Mouse (Mus musculus): ENCODE results near the gene Mien1. TPM values are rescaled to one million over a fixed set of nuclear protein-coding genes. Genes with fewer than 3 reads are reported as not detected.

Gene Mien1
- polyA plus RNA-seq, 1 experiment from 2014 or later, result 65.3 TPM

GRCm38 (mm10) chr11:98412797-98413301, 25.9 kb downstream of the Mien1 start:
- H3K4me2 ChIP-seq, result peak overlapping the region; percentile 73
- ATAC-seq (ENCODE audit: insufficient read depth), result peak; percentile 50
- peak overlapping the region; percentile 98 for H3K27ac ChIP-seq (ENCODE audit: low read depth)
- no peaks in the 10 kb centered on the region for H3K9me3 ChIP-seq (ENCODE audit: low read depth, low read length)
- under 1% methylated on average over 40 of the region's 40 CpGs for whole genome bisulfite sequencing
- no peaks in the 10 kb centered on the region for H3K36me3 ChIP-seq (ENCODE audit: insufficient read depth)
- H3K27me3 ChIP-seq (ENCODE audit: insufficient read depth, low read length), result no peaks in the 10 kb centered on the region
- peak; percentile 76 for DNase-seq
- H3K4me1 ChIP-seq (ENCODE audit: insufficient read depth), result peaks cover 16% of the 10 kb centered on the region
- H3K9ac ChIP-seq, result peak overlapping the region; percentile 92
- no peak for TF ChIP-seq CTCF (IDR thresholded peaks at IDR 0.05; ENCODE audit: low read depth)
- peak overlapping the region; percentile 91 for H3K4me3 ChIP-seq (ENCODE audit: low read depth, low read length)

- ATAC-seq (ENCODE audit: insufficient read depth), result peak; percentile 82
- 0% methylated on average over 34 of the region's 49 CpGs for WGBS
Measured at GRCm38 (mm10) chr11:98412273-98412796, 26.5 kb downstream of the Mien1 start, which contains the start of gene Erbb2. Erbb2 (plus strand) TSS chr11:98412470.

GRCm38 (mm10) chr11:98409341-98409822, 29.4 kb downstream of the Mien1 start:
- Histone ChIP-seq H3K9me3 (ENCODE audit: low read depth, low read length) (no peaks in the 10 kb centered on the region), H3K36me3 (ENCODE audit: insufficient read depth) (no peaks in the 10 kb centered on the region), H3K4me2 (peak overlapping the region; percentile 51), H3K9ac (peak overlapping the region; percentile 39), H3K27me3 (ENCODE audit: insufficient read depth, low read length) (no peaks in the 10 kb centered on the region), H3K4me3 (ENCODE audit: low read depth, low read length) (0 out of 2 replicates have a peak overlapping the region, but pooled peaks have one; percentile 2), H3K4me1 (ENCODE audit: insufficient read depth) (peaks cover 16% of the 10 kb centered on the region), H3K27ac (ENCODE audit: low read depth) (peak overlapping the region; percentile 86)
- under 1% methylated on average over 10 of the region's 10 CpGs for WGBS
- no peak for TF ChIP-seq CTCF (IDR thresholded peaks at IDR 0.05; ENCODE audit: low read depth)
- DNase-seq, result peak; percentile 80
- peak; percentile 68; the same call in 1 of the 2 replicates for ATAC-seq (ENCODE audit: insufficient read depth)

More at GRCm38 (mm10) chr11:98412273-98412796, 26.5 kb downstream of the Mien1 start, which contains the start of gene Erbb2:
- peak within 1 kb of the TSS; percentile 91 for H3K4me3 ChIP-seq (ENCODE audit: low read depth, low read length)
- peaks cover 16% of the 10 kb centered on the region for H3K4me1 ChIP-seq (ENCODE audit: insufficient read depth)
- H3K4me2 ChIP-seq, result peak within 1 kb of the TSS; percentile 73
- no peak for TF ChIP-seq CTCF (IDR thresholded peaks at IDR 0.05; ENCODE audit: low read depth)
- H3K9ac ChIP-seq, result peak within 1 kb of the TSS; percentile 92
- peak; percentile 91 for DNase-seq
- H3K27ac ChIP-seq (ENCODE audit: low read depth), result peak within 1 kb of the TSS; percentile 98
- H3K9me3 ChIP-seq (ENCODE audit: low read depth, low read length), result no peaks in the 10 kb centered on the region
- no peaks in the 10 kb centered on the region for H3K27me3 ChIP-seq (ENCODE audit: insufficient read depth, low read length)
- no peaks in the 10 kb centered on the region for H3K36me3 ChIP-seq (ENCODE audit: insufficient read depth)

- H3K4me2 ChIP-seq, result peak overlapping the region; percentile 51
- DNase-seq, result no peak
- no peaks in the 10 kb centered on the region for H3K36me3 ChIP-seq (ENCODE audit: insufficient read depth)
- 40% methylated on average over 8 of the region's 8 CpGs for WGBS
- H3K9me3 ChIP-seq (ENCODE audit: low read depth, low read length), result no peaks in the 10 kb centered on the region
- 0 out of 2 replicates have a peak overlapping the region, but pooled peaks have one; percentile 2 for H3K4me3 ChIP-seq (ENCODE audit: low read depth, low read length)
- H3K27ac ChIP-seq (ENCODE audit: low read depth), result peak overlapping the region; percentile 86
- peaks cover 15% of the 10 kb centered on the region for H3K4me1 ChIP-seq (ENCODE audit: insufficient read depth)
- H3K27me3 ChIP-seq (ENCODE audit: insufficient read depth, low read length), result no peaks in the 10 kb centered on the region
- no peak for TF ChIP-seq CTCF (IDR thresholded peaks at IDR 0.05; ENCODE audit: low read depth)
- peak; percentile 9; the same call in 1 of the 2 replicates for ATAC-seq (ENCODE audit: insufficient read depth)
- peak overlapping the region; percentile 39 for H3K9ac ChIP-seq
Measured at GRCm38 (mm10) chr11:98408872-98409271, 29.9 kb downstream of the Mien1 start.

- no peak for TF ChIP-seq CTCF (IDR thresholded peaks at IDR 0.05; ENCODE audit: low read depth)
- Histone ChIP-seq H3K27ac (ENCODE audit: low read depth) (no peak overlapping the region), H3K4me2 (no peak overlapping the region), H3K4me1 (ENCODE audit: insufficient read depth) (peaks cover 8% of the 10 kb centered on the region), H3K4me3 (ENCODE audit: low read depth, low read length) (no peak overlapping the region), H3K27me3 (ENCODE audit: insufficient read depth, low read length) (no peaks in the 10 kb centered on the region), H3K9me3 (ENCODE audit: low read depth, low read length) (no peaks in the 10 kb centered on the region), H3K36me3 (ENCODE audit: insufficient read depth) (no peaks in the 10 kb centered on the region), H3K9ac (no peak overlapping the region)
- DNase-seq, result no peak
- no peak for ATAC-seq (ENCODE audit: insufficient read depth)
- WGBS, result 64% methylated on average over 6 of the region's 6 CpGs
Measured at GRCm38 (mm10) chr11:98406621-98407020, 32.2 kb downstream of the Mien1 start.

- no peak for DNase-seq
- Histone ChIP-seq H3K36me3 (ENCODE audit: insufficient read depth) (no peaks in the 10 kb centered on the region), H3K4me1 (ENCODE audit: insufficient read depth) (peaks cover 7% of the 10 kb centered on the region; the same call in 1 of the 2 replicates), H3K27ac (ENCODE audit: low read depth) (peak overlapping the region; percentile 97), H3K9me3 (ENCODE audit: low read depth, low read length) (no peaks in the 10 kb centered on the region), H3K9ac (peak overlapping the region; percentile 65), H3K27me3 (ENCODE audit: insufficient read depth, low read length) (no peaks in the 10 kb centered on the region), H3K4me2 (peak overlapping the region; percentile 56), H3K4me3 (ENCODE audit: low read depth, low read length) (peak overlapping the region; percentile 58)
- no peak for TF ChIP-seq CTCF (IDR thresholded peaks at IDR 0.05; ENCODE audit: low read depth)
- ATAC-seq (ENCODE audit: insufficient read depth), result no peak
- WGBS, result 42% methylated on average over 3 of the region's 3 CpGs
Measured at GRCm38 (mm10) chr11:98400816-98401215, 38.0 kb downstream of the Mien1 start.

GRCm38 (mm10) chr11:98400161-98400726, 38.5 kb downstream of the Mien1 start, which contains the start of gene Pgap3:
Pgap3 (minus strand) TSS chr11:98400490.
- no peak for TF ChIP-seq CTCF (IDR thresholded peaks at IDR 0.05; ENCODE audit: low read depth)
- H3K4me3 ChIP-seq (ENCODE audit: low read depth, low read length), result peak within 1 kb of the TSS; percentile 58
- H3K27me3 ChIP-seq (ENCODE audit: insufficient read depth, low read length), result no peaks in the 10 kb centered on the region

More at GRCm38 (mm10) chr11:98400161-98400726, 38.5 kb downstream of the Mien1 start, which contains the start of gene Pgap3:
- DNase-seq, result peak; percentile 95
- WGBS, result under 1% methylated on average over 40 of the region's 40 CpGs
- peak; percentile 89 for ATAC-seq (ENCODE audit: insufficient read depth)
- Histone ChIP-seq H3K9ac (peak within 1 kb of the TSS; percentile 65), H3K27ac (ENCODE audit: low read depth) (peak within 1 kb of the TSS; percentile 97), H3K9me3 (ENCODE audit: low read depth, low read length) (no peaks in the 10 kb centered on the region), H3K4me1 (ENCODE audit: insufficient read depth) (peaks cover 7% of the 10 kb centered on the region; the same call in 1 of the 2 replicates), H3K36me3 (ENCODE audit: insufficient read depth) (no peaks in the 10 kb centered on the region), H3K4me2 (peak within 1 kb of the TSS; percentile 56)
